Mouse (Mus musculus) mouse trophoblast stem cell (cell line): ENCODE data around the gene Wdr49.

Experiments
- in situ Hi-C, 2 experiments: fragments of 300-500 bp; cut with MseI, MboI; formaldehyde crosslinking; loops; 2 replicates in 1 of 2; 3 replicates in 1 of 2; pipeline ENCODE4 v1.15.1; 2025

Wdr49 gene

GRCm38 (mm10) chr3:75482056-75482455, at the start of gene Wdr49:
Gene Wdr49 (minus strand): TSS chr3:75482156.
- in situ Hi-C loops = no loop called here

- in situ Hi-C loops = no loop called here
These were observed 49.1 kb upstream of the Wdr49 start for GRCm38 (mm10) chr3:75531074-75531473.

GRCm38 (mm10) chr3:75522527-75522926, 40.6 kb upstream of the Wdr49 start:
- in situ Hi-C loops = loop anchor here in 1 of 2 experiments (25.0 kb wide), 1 partner anchor 310 kb away; no protein-coding TSS in a partner anchor

- in situ Hi-C loops = loop anchor here in 1 of 2 experiments (25.0 kb wide), 1 partner anchor 309 kb away; no protein-coding TSS in a partner anchor
These were observed 39.4 kb upstream of the Wdr49 start for GRCm38 (mm10) chr3:75521314-75521713.

GRCm38 (mm10) chr3:75517631-75518250, 35.8 kb upstream of the Wdr49 start:
- in situ Hi-C loops = loop anchor here in 1 of 2 experiments (25.0 kb wide), 1 partner anchor 305 kb away; no protein-coding TSS in a partner anchor

GRCm38 (mm10) chr3:75498961-75499960, 17.3 kb upstream of the Wdr49 start:
- in situ Hi-C loops = no loop called here

GRCm38 (mm10) chr3:75492913-75493312, 11.0 kb upstream of the Wdr49 start:
- in situ Hi-C loops = no loop called here

GRCm38 (mm10) chr3:75475106-75475505, 6.8 kb downstream of the Wdr49 start:
- in situ Hi-C loops = no loop called here

GRCm38 (mm10) chr3:75474657-75475056, 7.3 kb downstream of the Wdr49 start:
- in situ Hi-C loops = no loop called here

GRCm38 (mm10) chr3:75468154-75468553, 13.8 kb downstream of the Wdr49 start:
- in situ Hi-C loops = no loop called here

GRCm38 (mm10) chr3:75430564-75431181, 51.3 kb downstream of the Wdr49 start:
- in situ Hi-C loops = no loop called here

GRCm38 (mm10) chr3:75395918-75396317, 86.0 kb downstream of the Wdr49 start:
- in situ Hi-C loops = no loop called here

- in situ Hi-C loops = no loop called here
These were observed 86.6 kb downstream of the Wdr49 start for GRCm38 (mm10) chr3:75395121-75395895.

- in situ Hi-C loops = no loop called here
These were observed 87.5 kb downstream of the Wdr49 start for GRCm38 (mm10) chr3:75394487-75394886.

GRCm38 (mm10) chr3:75381776-75382175, 100.2 kb downstream of the Wdr49 start:
- in situ Hi-C loops = no loop called here

- in situ Hi-C loops = no loop called here
These were observed 128.0 kb downstream of the Wdr49 start for GRCm38 (mm10) chr3:75353972-75354371.

- in situ Hi-C loops = no loop called here
These were observed 144.8 kb downstream of the Wdr49 start for GRCm38 (mm10) chr3:75337196-75337595.

GRCm38 (mm10) chr3:75320999-75321398, 161.0 kb downstream of the Wdr49 start:
- in situ Hi-C loops = no loop called here

- in situ Hi-C loops = no loop called here
These were observed 173.1 kb downstream of the Wdr49 start for GRCm38 (mm10) chr3:75308861-75309260.

- in situ Hi-C loops = no loop called here
These were observed 173.7 kb downstream of the Wdr49 start for GRCm38 (mm10) chr3:75308228-75308627.

GRCm38 (mm10) chr3:75305584-75305983, 176.4 kb downstream of the Wdr49 start:
- in situ Hi-C loops = no loop called here
